Mouse (Mus musculus): ENCODE measurements around the gene Sbno2. TPM values are rescaled to one million over a fixed set of nuclear protein-coding genes. Genes with fewer than 3 reads are reported as not detected.
A peak's percentile ranks its signal among the peaks of the same experiment; 100 is the strongest.

The Sbno2 gene
- total and polyA plus RNA-seq, 3 experiments = 10.6 to 16.9 (median 11.2) TPM

- DNase-seq = no peak
- Histone ChIP-seq H3K36me3 (ENCODE audit: control insufficient read depth, insufficient read depth, low read length) (peaks cover 4% of the 10 kb centered on the region; the same call in 1 of the 2 replicates), H3K27me3 (ENCODE audit: control insufficient read depth, insufficient read depth, low read length) (no peaks in the 10 kb centered on the region), H3K4me3 (no peak overlapping the region), H3K4me1 (ENCODE audit: control insufficient read depth, insufficient read depth, low read length) (peaks cover 12% of the 10 kb centered on the region), H3K9ac (ENCODE audit: low read depth, low read length) (no peak overlapping the region), H3K27ac (no peak overlapping the region), H3K79me2 (replicated peaks; ENCODE audit: control insufficient read depth, insufficient read depth, low read length) (no peaks in the 10 kb centered on the region)
- TF ChIP-seq EP300 (IDR thresholded peaks at IDR 0.05; ENCODE audit: insufficient read depth, low read depth, low read length) = no peak
- no peak for TF ChIP-seq CTCF (IDR thresholded peaks at IDR 0.05)
- no peak for TF ChIP-seq POLR2A (IDR thresholded peaks at IDR 0.05; ENCODE audit: insufficient read depth, low read depth, low read length)
- WGBS = 50% methylated on average over 16 of the region's 16 CpGs
- intact Hi-C loops (cut with DNase I) = no loop called here
Observed at GRCm38 (mm10) chr10:80080396-80081070, 24.8 kb downstream of the Sbno2 start.

- 100% methylated on average over 1 of the region's 1 CpGs for WGBS
- peaks cover 8% of the 10 kb centered on the region for H3K4me1 ChIP-seq (ENCODE audit: control insufficient read depth, insufficient read depth, low read length)
- TF ChIP-seq EP300 (IDR thresholded peaks at IDR 0.05; ENCODE audit: insufficient read depth, low read depth, low read length) (no peak), CTCF (IDR thresholded peaks at IDR 0.05) (no peak), POLR2A (IDR thresholded peaks at IDR 0.05; ENCODE audit: insufficient read depth, low read depth, low read length) (no peak)
- intact Hi-C loops (cut with DNase I) = loop anchor here (5.0 kb wide), 1 partner anchor 34 kb away; no protein-coding TSS in a partner anchor
- DNase-seq = no peak
- no peaks in the 10 kb centered on the region for H3K79me2 ChIP-seq (replicated peaks; ENCODE audit: control insufficient read depth, insufficient read depth, low read length)
- no peaks in the 10 kb centered on the region for H3K27me3 ChIP-seq (ENCODE audit: control insufficient read depth, insufficient read depth, low read length)
- no peak overlapping the region for H3K9ac ChIP-seq (ENCODE audit: low read depth, low read length)
- H3K4me3 ChIP-seq = no peak overlapping the region
- H3K27ac ChIP-seq = no peak overlapping the region
- no peaks in the 10 kb centered on the region for H3K36me3 ChIP-seq (ENCODE audit: control insufficient read depth, insufficient read depth, low read length)
Observed at GRCm38 (mm10) chr10:80078366-80078765, 27.0 kb downstream of the Sbno2 start.

- TF ChIP-seq POLR2A (IDR thresholded peaks at IDR 0.05; ENCODE audit: insufficient read depth, low read depth, low read length) (no peak), CTCF (IDR thresholded peaks at IDR 0.05) (no peak), EP300 (IDR thresholded peaks at IDR 0.05; ENCODE audit: insufficient read depth, low read depth, low read length) (no peak)
- WGBS = 93% methylated on average over 5 of the region's 5 CpGs
Observed at GRCm38 (mm10) chr10:80077312-80077711, 28.1 kb downstream of the Sbno2 start.

GRCm38 (mm10) chr10:80076386-80076785 lies 29.0 kb downstream of the Sbno2 start:
- DNase-seq = no peak
- intact Hi-C loops (cut with DNase I) = loop anchor here (5.0 kb wide), 1 partner anchor 36 kb away; no protein-coding TSS in a partner anchor
- WGBS = 94% methylated on average over 4 of the region's 4 CpGs
- no peaks in the 10 kb centered on the region for H3K79me2 ChIP-seq (replicated peaks; ENCODE audit: control insufficient read depth, insufficient read depth, low read length)
- TF ChIP-seq POLR2A (IDR thresholded peaks at IDR 0.05; ENCODE audit: insufficient read depth, low read depth, low read length) = no peak
- TF ChIP-seq CTCF (IDR thresholded peaks at IDR 0.05) = no peak
- TF ChIP-seq EP300 (IDR thresholded peaks at IDR 0.05; ENCODE audit: insufficient read depth, low read depth, low read length) = no peak
- H3K4me1 ChIP-seq (ENCODE audit: control insufficient read depth, insufficient read depth, low read length) = peaks cover 20% of the 10 kb centered on the region
- no peak overlapping the region for H3K9ac ChIP-seq (ENCODE audit: low read depth, low read length)
- 0 out of 2 replicates have a peak, but pooled peaks cover 2% of the 10 kb centered on the region for H3K36me3 ChIP-seq (ENCODE audit: control insufficient read depth, insufficient read depth, low read length)
- H3K27ac ChIP-seq = no peak overlapping the region
- H3K4me3 ChIP-seq = no peak overlapping the region
- no peaks in the 10 kb centered on the region for H3K27me3 ChIP-seq (ENCODE audit: control insufficient read depth, insufficient read depth, low read length)

More at GRCm38 (mm10) chr10:80077312-80077711, 28.1 kb downstream of the Sbno2 start:
- Histone ChIP-seq H3K79me2 (replicated peaks; ENCODE audit: control insufficient read depth, insufficient read depth, low read length) (no peaks in the 10 kb centered on the region), H3K4me1 (ENCODE audit: control insufficient read depth, insufficient read depth, low read length) (peaks cover 11% of the 10 kb centered on the region), H3K4me3 (no peak overlapping the region), H3K9ac (ENCODE audit: low read depth, low read length) (no peak overlapping the region), H3K27ac (no peak overlapping the region), H3K36me3 (ENCODE audit: control insufficient read depth, insufficient read depth, low read length) (no peaks in the 10 kb centered on the region), H3K27me3 (ENCODE audit: control insufficient read depth, insufficient read depth, low read length) (no peaks in the 10 kb centered on the region)
- DNase-seq = no peak
- intact Hi-C loops (cut with DNase I) = loop anchor here (5.0 kb wide), 1 partner anchor 35 kb away; no protein-coding TSS in a partner anchor

GRCm38 (mm10) chr10:80075924-80076323 lies 29.4 kb downstream of the Sbno2 start:
- Histone ChIP-seq H3K27me3 (ENCODE audit: control insufficient read depth, insufficient read depth, low read length) (no peaks in the 10 kb centered on the region), H3K9ac (ENCODE audit: low read depth, low read length) (no peak overlapping the region), H3K4me3 (no peak overlapping the region), H3K4me1 (ENCODE audit: control insufficient read depth, insufficient read depth, low read length) (peaks cover 23% of the 10 kb centered on the region), H3K36me3 (ENCODE audit: control insufficient read depth, insufficient read depth, low read length) (0 out of 2 replicates have a peak, but pooled peaks cover 2% of the 10 kb centered on the region), H3K27ac (peak overlapping the region; percentile 74), H3K79me2 (replicated peaks; ENCODE audit: control insufficient read depth, insufficient read depth, low read length) (no peaks in the 10 kb centered on the region)
- DNase-seq = no peak
- TF ChIP-seq EP300 (IDR thresholded peaks at IDR 0.05; ENCODE audit: insufficient read depth, low read depth, low read length) (no peak), POLR2A (IDR thresholded peaks at IDR 0.05; ENCODE audit: insufficient read depth, low read depth, low read length) (no peak), CTCF (IDR thresholded peaks at IDR 0.05) (no peak)
- WGBS = 100% methylated on average over 1 of the region's 1 CpGs
- intact Hi-C loops (cut with DNase I) = loop anchor here (2.0 to 5.0 kb wide), 2 partner anchors 17 to 36 kb away; no protein-coding TSS in a partner anchor
